21 mouse cellular contexts compared by ENCODE assay signal in the genomic region with DNA sequence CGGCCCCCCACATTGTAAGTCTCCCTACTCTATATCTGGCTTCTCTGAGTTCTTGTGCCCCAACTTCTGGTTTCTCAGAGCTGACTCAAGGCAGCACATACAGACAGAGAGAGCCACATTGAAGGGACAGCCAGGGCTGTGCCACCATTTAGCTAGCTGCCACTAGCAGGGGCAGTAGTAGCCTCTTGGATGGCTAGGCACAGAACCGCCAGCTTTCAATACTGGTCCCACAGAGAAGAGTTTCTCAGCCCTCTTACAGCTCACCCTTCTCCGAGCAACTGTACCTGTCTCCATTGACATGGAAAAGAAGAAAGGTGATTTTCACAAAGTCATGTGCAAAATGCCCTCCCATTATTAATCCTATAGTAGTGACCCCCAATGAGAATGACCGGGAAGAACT. TPM values are rescaled to one million over a fixed set of nuclear protein-coding genes. Genes with fewer than 3 reads are reported as not detected.
DNase-seq lines count a peak whose midpoint lies in the region; ATAC-seq lines count a peak whose summit lies in the region.
"Had no signal": no experiment of that assay in that cellular context is flagged by ENCODE, and none has a peak within 500 bp of the region (broad histone marks: within the 10 kb centered on the region; RNA-seq: fewer than 3 reads in every experiment).

No protein-coding gene starts in this region.

- H3K4me3 ChIP-seq in midbrain, embryonic 10.5 days = no peak overlapping the region
- no peak overlapping the region for H3K4me3 ChIP-seq in midbrain, embryonic 11.5 days (ENCODE audit: low read depth, low read length)
- H3K4me3 ChIP-seq in forebrain, embryonic 15.5 days = no peak overlapping the region
- H3K4me3 ChIP-seq in hindbrain, embryonic 14.5 days (replicated peaks; ENCODE audit: low read length) = no peak overlapping the region
- H3K4me3 ChIP-seq in neural tube, embryonic 13.5 days = no peak overlapping the region
- H3K4me3 ChIP-seq: embryonic facial prominence, embryonic 10.5 days; heart, adult 2 months; limb, embryonic 13.5 days; liver, embryonic 13.5 days; lung, embryonic 15.5 days had no signal

- no peaks in the 10 kb centered on the region for H3K9me3 ChIP-seq in midbrain, embryonic 10.5 days (replicated peaks)
- no peaks in the 10 kb centered on the region for H3K9me3 ChIP-seq in midbrain, embryonic 11.5 days (ENCODE audit: control insufficient read depth, low read length)
- no peaks in the 10 kb centered on the region for H3K9me3 ChIP-seq in forebrain, embryonic 15.5 days
- no peaks in the 10 kb centered on the region for H3K9me3 ChIP-seq in hindbrain, embryonic 14.5 days (ENCODE audit: control insufficient read depth, low read length)
- no peaks in the 10 kb centered on the region for H3K9me3 ChIP-seq in neural tube, embryonic 13.5 days
- H3K9me3 ChIP-seq: embryonic facial prominence, embryonic 10.5 days; limb, embryonic 13.5 days; liver, embryonic 13.5 days; lung, embryonic 15.5 days had no signal

- no peak for DNase-seq in midbrain, embryonic 10.5 days (ENCODE audit: low spot score)
- no peak for DNase-seq in midbrain, embryonic 11.5 days (ENCODE audit: low spot score, missing footprints)
- no peak for DNase-seq in hindbrain, embryonic 14.5 days (ENCODE audit: low spot score)
- no peak for DNase-seq in adrenal gland, adult 2 months
- no peak for DNase-seq in heart, postnatal 4 days
- DNase-seq: gastrocnemius, postnatal 25 days; heart, adult 2 months; kidney, adult 11 months; liver, embryonic 13.5 days; thymus, adult 2 months had no signal

- H3K27me3 ChIP-seq in midbrain, embryonic 10.5 days (ENCODE audit: low read depth, poor library complexity, severe bottlenecking) = no peaks in the 10 kb centered on the region
- H3K27me3 ChIP-seq in midbrain, embryonic 11.5 days (ENCODE audit: control insufficient read depth, insufficient read depth, low read length) = no peaks in the 10 kb centered on the region
- H3K27me3 ChIP-seq in forebrain, embryonic 15.5 days = no peaks in the 10 kb centered on the region
- no peaks in the 10 kb centered on the region for H3K27me3 ChIP-seq in hindbrain, embryonic 14.5 days (ENCODE audit: control insufficient read depth, insufficient read depth, low read length)
- no peaks in the 10 kb centered on the region for H3K27me3 ChIP-seq in neural tube, embryonic 13.5 days
- H3K27me3 ChIP-seq: liver, embryonic 13.5 days; lung, embryonic 15.5 days had no signal

- H3K4me1 ChIP-seq in midbrain, embryonic 10.5 days = peaks cover 8% of the 10 kb centered on the region; the same call in 1 of the 2 replicates
- H3K4me1 ChIP-seq in midbrain, embryonic 11.5 days (ENCODE audit: control insufficient read depth, insufficient read depth, low read length) = peaks cover 5% of the 10 kb centered on the region; the same call in 1 of the 2 replicates
- peaks cover 27% of the 10 kb centered on the region for H3K4me1 ChIP-seq in forebrain, embryonic 15.5 days
- peaks cover 28% of the 10 kb centered on the region for H3K4me1 ChIP-seq in hindbrain, embryonic 14.5 days (replicated peaks; ENCODE audit: control insufficient read depth, insufficient read depth, low read length)
- H3K4me1 ChIP-seq in neural tube, embryonic 13.5 days (replicated peaks) = peaks cover 41% of the 10 kb centered on the region
- H3K4me1 ChIP-seq: liver, embryonic 13.5 days had no signal

- H3K9ac ChIP-seq in midbrain, embryonic 11.5 days (ENCODE audit: low read length) = no peak overlapping the region
- no peak overlapping the region for H3K9ac ChIP-seq in forebrain, embryonic 15.5 days (replicated peaks)
- 0 out of 2 replicates have a peak overlapping the region, but pooled peaks have one; percentile 33 for H3K9ac ChIP-seq in hindbrain, embryonic 14.5 days
- no peak overlapping the region for H3K9ac ChIP-seq in neural tube, embryonic 13.5 days
- H3K9ac ChIP-seq: limb, embryonic 13.5 days; liver, embryonic 13.5 days; lung, embryonic 15.5 days had no signal

- WGBS in midbrain, embryonic 10.5 days = 88% methylated on average over 4 of the region's 4 CpGs
- WGBS in midbrain, embryonic 11.5 days = 89% methylated on average over 4 of the region's 4 CpGs
- WGBS in forebrain, embryonic 15.5 days = 86% methylated on average over 4 of the region's 4 CpGs
- whole genome bisulfite sequencing in hindbrain, embryonic 14.5 days = 82% methylated on average over 4 of the region's 4 CpGs
- 81% methylated on average over 4 of the region's 4 CpGs for WGBS in neural tube, embryonic 13.5 days

- ATAC-seq in midbrain, embryonic 11.5 days (ENCODE audit: low FRiP score) = no peak
- ATAC-seq in forebrain, embryonic 15.5 days (replicated peaks) = no peak
- ATAC-seq in hindbrain, embryonic 14.5 days (ENCODE audit: low FRiP score) = no peak
- ATAC-seq in neural tube, embryonic 13.5 days (ENCODE audit: low read depth) = no peak

- 0 out of 2 replicates have a peak overlapping the region, but pooled peaks have one; percentile 46 for H3K27ac ChIP-seq in midbrain, embryonic 10.5 days (replicated peaks)
- no peak overlapping the region for H3K27ac ChIP-seq in midbrain, embryonic 11.5 days (ENCODE audit: low read depth, low read length)
- H3K27ac ChIP-seq in forebrain, embryonic 15.5 days (replicated peaks) = peak overlapping the region; percentile 74; the same call in 1 of the 2 replicates
- peak overlapping the region; percentile 81 for H3K27ac ChIP-seq in hindbrain, embryonic 14.5 days
- H3K27ac ChIP-seq in neural tube, embryonic 13.5 days (replicated peaks) = peak overlapping the region; percentile 86
- H3K27ac ChIP-seq: embryonic facial prominence, embryonic 10.5 days; heart, adult 2 months; kidney, postnatal 0 days; limb, embryonic 13.5 days; liver, embryonic 13.5 days; lung, embryonic 15.5 days had no signal

- H3K36me3 ChIP-seq in midbrain, embryonic 10.5 days = no peaks in the 10 kb centered on the region
- H3K36me3 ChIP-seq in midbrain, embryonic 11.5 days (ENCODE audit: control insufficient read depth, insufficient read depth, low read length) = no peaks in the 10 kb centered on the region
- no peaks in the 10 kb centered on the region for H3K36me3 ChIP-seq in forebrain, embryonic 15.5 days
- H3K36me3 ChIP-seq in hindbrain, embryonic 14.5 days (replicated peaks; ENCODE audit: control insufficient read depth, insufficient read depth) = no peaks in the 10 kb centered on the region
- H3K36me3 ChIP-seq in neural tube, embryonic 13.5 days = no peaks in the 10 kb centered on the region
- H3K36me3 ChIP-seq: embryonic facial prominence, embryonic 10.5 days; limb, embryonic 13.5 days; liver, embryonic 13.5 days; lung, embryonic 15.5 days had no signal

- H3K4me2 ChIP-seq in midbrain, embryonic 11.5 days = no peak overlapping the region
- no peak overlapping the region for H3K4me2 ChIP-seq in forebrain, embryonic 15.5 days (replicated peaks)
- no peak overlapping the region for H3K4me2 ChIP-seq in hindbrain, embryonic 14.5 days (replicated peaks)
- H3K4me2 ChIP-seq in neural tube, embryonic 13.5 days = peak overlapping the region; percentile 49; the same call in 1 of the 2 replicates
- H3K4me2 ChIP-seq: limb, embryonic 13.5 days; liver, embryonic 13.5 days; lung, embryonic 15.5 days had no signal

RNA-seq across cellular contexts. Expression of gene C2cd4b, which starts 35.4 kb away (rescaled TPM):
- polyA plus RNA-seq in midbrain, embryonic 10.5 days (2016; fragmentation: Nextera tagmentation; extraction: Ambion mirVana) = 0.14 TPM in 1 of 2 replicates, not detected in the other
- not detected in 2 replicates for polyA plus RNA-seq in midbrain, embryonic 11.5 days (2014; fragmentation: Nextera tagmentation; extraction: Ambion mirVana)
- polyA plus RNA-seq in forebrain, embryonic 15.5 days (2015; fragmentation: Nextera tagmentation; extraction: Ambion mirVana) = 0.22 and 0.24 TPM in 2 replicates
- polyA plus RNA-seq in hindbrain, embryonic 14.5 days (2014; fragmentation: Nextera tagmentation; extraction: Ambion mirVana) = 0.80 and 2.1 TPM in 2 replicates
- polyA plus RNA-seq in neural tube, embryonic 13.5 days (2015; fragmentation: Nextera tagmentation; extraction: Ambion mirVana) = 0.53 and 0.73 TPM in 2 replicates
- 1 to 10 TPM; 1.4 to 1.7 TPM for total RNA-seq in adrenal gland, adult 2 months (2021)
- polyA plus RNA-seq in adrenal gland, adult 2 months (2012; rRNA removed) = 2.9 and 3.3 TPM in 2 replicates
- 1 to 10 TPM in 1 of 2 experiments, under 1 TPM in 1; 0.92 to 1.4 TPM for total RNA-seq in heart, postnatal 4 days (2021)
- total RNA-seq: common myeloid progenitor, adult 5-6 weeks; monocyte, adult 5-6 weeks had no signal
- polyA plus RNA-seq: C2C12; liver, embryonic 13.5 days; stomach, embryonic 16.5 days; urinary bladder, adult 2 months had no signal

RNA-seq across cellular contexts. Expression of gene C2cd4a, which starts 37.5 kb away (rescaled TPM):
- not detected in 2 replicates for polyA plus RNA-seq in midbrain, embryonic 10.5 days (2016; fragmentation: Nextera tagmentation; extraction: Ambion mirVana)
- polyA plus RNA-seq in midbrain, embryonic 11.5 days (2014; fragmentation: Nextera tagmentation; extraction: Ambion mirVana) = not detected in 2 replicates
- 0.11 and 0.18 TPM in 2 replicates for polyA plus RNA-seq in forebrain, embryonic 15.5 days (2015; fragmentation: Nextera tagmentation; extraction: Ambion mirVana)
- 0.41 and 0.64 TPM in 2 replicates for polyA plus RNA-seq in hindbrain, embryonic 14.5 days (2014; fragmentation: Nextera tagmentation; extraction: Ambion mirVana)
- 0.21 and 0.46 TPM in 2 replicates for polyA plus RNA-seq in neural tube, embryonic 13.5 days (2015; fragmentation: Nextera tagmentation; extraction: Ambion mirVana)
- total RNA-seq in adrenal gland, adult 2 months (2021) = not detected
- polyA plus RNA-seq in adrenal gland, adult 2 months (2012; rRNA removed) = 2.0 and 3.2 TPM in 2 replicates
- total RNA-seq in heart, postnatal 4 days (2021) = not detected
- total RNA-seq: common myeloid progenitor, adult 5-6 weeks; heart, adult 2 months; monocyte, adult 5-6 weeks had no signal
- polyA plus RNA-seq: embryonic facial prominence, embryonic 10.5 days had no signal

RNA-seq across cellular contexts. Expression of gene Vps13c, which starts 45.5 kb away (rescaled TPM):
- 4.0 and 5.1 TPM in 2 replicates for polyA plus RNA-seq in midbrain, embryonic 10.5 days (2016; fragmentation: Nextera tagmentation; extraction: Ambion mirVana)
- 7.1 and 8.9 TPM in 2 replicates for polyA plus RNA-seq in midbrain, embryonic 11.5 days (2014; fragmentation: Nextera tagmentation; extraction: Ambion mirVana)
- 7.4 and 7.8 TPM in 2 replicates for polyA plus RNA-seq in forebrain, embryonic 15.5 days (2015; fragmentation: Nextera tagmentation; extraction: Ambion mirVana)
- polyA plus RNA-seq in hindbrain, embryonic 14.5 days (2014; fragmentation: Nextera tagmentation; extraction: Ambion mirVana) = 14.4 and 15.0 TPM in 2 replicates
- 8.0 and 9.3 TPM in 2 replicates for polyA plus RNA-seq in neural tube, embryonic 13.5 days (2015; fragmentation: Nextera tagmentation; extraction: Ambion mirVana)
- 10 to 100 TPM; 40.6 to 57.6 TPM for total RNA-seq in adrenal gland, adult 2 months (2021)
- 2.7 and 3.7 TPM in 2 replicates for polyA plus RNA-seq in adrenal gland, adult 2 months (2012; rRNA removed)
- 10 to 100 TPM; 28.9 to 30.7 TPM for total RNA-seq in heart, postnatal 4 days (2021)
